Mouse (Mus musculus): ENCODE results near the gene Smc1a. TPM values are rescaled to one million over a fixed set of nuclear protein-coding genes. Genes with fewer than 3 reads are reported as not detected.
A peak's percentile ranks its signal among the peaks of the same experiment; 100 is the strongest.

The Smc1a gene
- polyA plus RNA-seq, 2 experiments = 41.9 to 51.8 TPM

DNA sequence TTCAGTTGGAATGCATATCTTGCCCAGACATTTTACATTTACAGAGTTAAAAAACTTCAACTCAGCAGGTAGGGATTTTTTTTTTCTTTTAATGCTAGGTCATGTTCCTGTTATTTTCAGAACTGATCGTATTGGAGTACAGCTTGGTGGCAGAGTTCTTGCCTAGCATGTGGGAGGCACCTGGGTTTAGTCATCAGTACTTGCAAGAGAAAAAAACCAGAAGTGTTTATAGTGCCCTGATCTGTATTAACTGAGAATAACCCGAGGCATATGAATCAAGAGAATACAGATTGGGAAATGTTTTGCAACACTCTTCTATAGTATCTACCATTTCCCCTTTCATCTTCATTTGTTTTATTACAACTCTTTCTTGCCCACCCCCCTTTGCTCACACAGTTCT is 13.4 kb upstream of the Smc1a start:
- WGBS (ENCODE audit: insufficient replicate concordance) = 48% methylated on average over 2 of the region's 2 CpGs
- H3K27me3 ChIP-seq (ENCODE audit: control insufficient read depth, insufficient read depth, low read length) = no peaks in the 10 kb centered on the region
- DNase-seq (ENCODE audit: low read depth in 3 of 3, low spot score in 3 of 3) = no peak
- no peaks in the 10 kb centered on the region for H3K9me3 ChIP-seq (ENCODE audit: control insufficient read depth, low read length)
- no peak for ATAC-seq (ENCODE audit: insufficient read depth)
- no peak for TF ChIP-seq CTCF (IDR thresholded peaks at IDR 0.05; ENCODE audit: low read depth)
- TF ChIP-seq EP300 (IDR thresholded peaks at IDR 0.05; ENCODE audit: low read depth) = no peak
- H3K4me2 ChIP-seq (ENCODE audit: low read depth) = peak overlapping the region; percentile 15; the same call in 1 of the 2 replicates
- no peaks in the 10 kb centered on the region; a peak in 1 of 4 replicates for H3K4me1 ChIP-seq (replicated peaks; ENCODE audit: control insufficient read depth in 2 of 2, insufficient read depth in 2 of 2, low read length in 1 of 2)
- H3K27ac ChIP-seq = no peak overlapping the region
- H3K36me3 ChIP-seq (replicated peaks; ENCODE audit: control insufficient read depth, insufficient read depth, low read depth) = no peaks in the 10 kb centered on the region
- no peak overlapping the region for H3K9ac ChIP-seq (replicated peaks)
- H3K4me3 ChIP-seq (ENCODE audit: insufficient read depth in 1 of 2, low read depth in 2 of 2, low read length in 2 of 2) = no peak overlapping the region

DNA sequence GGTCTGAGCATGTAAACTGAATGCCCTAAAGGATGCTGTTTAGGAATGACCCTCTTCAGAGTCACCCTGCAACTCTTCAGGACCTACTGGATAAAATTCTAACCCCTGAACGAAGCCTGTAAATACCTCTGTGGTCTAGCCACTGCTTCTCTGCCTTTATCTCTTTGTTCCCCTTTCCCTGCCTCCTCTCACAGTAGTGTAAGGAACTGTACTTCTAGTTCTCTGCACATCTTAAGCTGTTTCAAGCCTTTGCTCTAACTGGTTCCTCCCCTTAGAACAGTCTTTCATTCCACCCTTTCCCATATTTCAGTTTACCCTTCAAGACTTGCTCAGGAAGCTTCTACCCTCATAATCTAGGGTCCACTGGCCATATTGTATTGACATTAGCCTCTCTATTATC is 8.4 kb upstream of the Smc1a start:
- 45% methylated on average over 1 of the region's 1 CpGs for WGBS (ENCODE audit: insufficient replicate concordance)
- Histone ChIP-seq H3K36me3 (replicated peaks; ENCODE audit: control insufficient read depth, insufficient read depth, low read depth) (no peaks in the 10 kb centered on the region), H3K27me3 (ENCODE audit: control insufficient read depth, insufficient read depth, low read length) (no peaks in the 10 kb centered on the region), H3K4me2 (ENCODE audit: low read depth) (no peak overlapping the region), H3K27ac (no peak overlapping the region), H3K9ac (replicated peaks) (no peak overlapping the region), H3K4me1 (replicated peaks; ENCODE audit: control insufficient read depth in 2 of 2, insufficient read depth in 2 of 2, low read length in 1 of 2) (no peaks in the 10 kb centered on the region), H3K9me3 (ENCODE audit: control insufficient read depth, low read length) (no peaks in the 10 kb centered on the region), H3K4me3 (ENCODE audit: insufficient read depth in 1 of 2, low read depth in 2 of 2, low read length in 2 of 2) (no peak overlapping the region)
- no peak for TF ChIP-seq EP300 (IDR thresholded peaks at IDR 0.05; ENCODE audit: low read depth)
- DNase-seq (ENCODE audit: low read depth in 3 of 3, low spot score in 3 of 3) = no peak
- no peak for ATAC-seq (ENCODE audit: insufficient read depth)

- no peaks in the 10 kb centered on the region for H3K27me3 ChIP-seq (ENCODE audit: control insufficient read depth, insufficient read depth, low read length)
- peak; percentile 21; the same call in 1 of the 2 replicates for TF ChIP-seq CTCF (IDR thresholded peaks at IDR 0.05; ENCODE audit: low read depth)
- TF ChIP-seq EP300 (IDR thresholded peaks at IDR 0.05; ENCODE audit: low read depth) = no peak
- H3K4me1 ChIP-seq (replicated peaks; ENCODE audit: control insufficient read depth in 2 of 2, insufficient read depth in 2 of 2, low read length in 1 of 2) = peaks cover 10 to 20% of the 10 kb centered on the region in 2 experiments; a peak in 3 of 4 replicates
- peak overlapping the region; percentile 71 for H3K9ac ChIP-seq (replicated peaks)
- peak overlapping the region; percentile 78 for H3K4me2 ChIP-seq (ENCODE audit: low read depth)
- peak overlapping the region; percentile 76 to 99 for H3K4me3 ChIP-seq (ENCODE audit: insufficient read depth in 1 of 2, low read depth in 2 of 2, low read length in 2 of 2)
- peak overlapping the region; percentile 65 for H3K27ac ChIP-seq
- DNase-seq (ENCODE audit: low read depth in 3 of 3, low spot score in 3 of 3) (no peak), ATAC-seq (ENCODE audit: insufficient read depth) (peak; percentile 17; the same call in 1 of the 2 replicates)
- WGBS (ENCODE audit: insufficient replicate concordance) = 10% methylated on average over 11 of the region's 11 CpGs
- H3K9me3 ChIP-seq (ENCODE audit: control insufficient read depth, low read length) = no peaks in the 10 kb centered on the region
- H3K36me3 ChIP-seq (replicated peaks; ENCODE audit: control insufficient read depth, insufficient read depth, low read depth) = no peaks in the 10 kb centered on the region
These were observed 477 bp upstream of the Smc1a start for GRCm38 (mm10) chrX:152015752-152016150.

DNA sequence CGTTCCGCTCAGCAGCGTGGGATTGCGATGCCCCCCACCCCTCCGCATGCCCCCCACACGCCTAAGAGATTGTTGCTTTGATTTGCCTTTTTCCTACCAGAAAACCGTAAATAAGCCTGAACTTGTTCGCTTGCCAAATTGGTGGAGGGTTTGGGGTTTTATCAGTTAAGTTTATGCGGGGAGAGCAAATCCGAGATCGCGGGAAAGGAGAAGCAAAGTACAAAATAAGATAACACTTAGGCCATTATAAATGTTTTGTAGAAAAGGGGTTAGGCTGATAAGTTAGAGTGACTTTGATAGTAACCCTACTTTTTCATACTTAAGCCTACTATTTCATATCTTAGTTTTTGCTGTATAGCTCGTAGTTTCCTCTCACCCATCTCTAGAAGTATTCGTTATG is 958 bp downstream of the Smc1a start:
- peak overlapping the region; percentile 85 for H3K9ac ChIP-seq (replicated peaks)
- ATAC-seq (ENCODE audit: insufficient read depth) (no peak), DNase-seq (ENCODE audit: low read depth in 3 of 3, low spot score in 3 of 3) (no peak)
- 12% methylated on average over 14 of the region's 14 CpGs for WGBS (ENCODE audit: insufficient replicate concordance)
- H3K27ac ChIP-seq = peak overlapping the region; percentile 77
- no peaks in the 10 kb centered on the region for H3K36me3 ChIP-seq (replicated peaks; ENCODE audit: control insufficient read depth, insufficient read depth, low read depth)
- peak overlapping the region; percentile 76 to 99 for H3K4me3 ChIP-seq (ENCODE audit: insufficient read depth in 1 of 2, low read depth in 2 of 2, low read length in 2 of 2)
- no peak for TF ChIP-seq EP300 (IDR thresholded peaks at IDR 0.05; ENCODE audit: low read depth)
- no peak for TF ChIP-seq CTCF (IDR thresholded peaks at IDR 0.05; ENCODE audit: low read depth)
- no peaks in the 10 kb centered on the region for H3K27me3 ChIP-seq (ENCODE audit: control insufficient read depth, insufficient read depth, low read length)
- H3K4me2 ChIP-seq (ENCODE audit: low read depth) = peak overlapping the region; percentile 78
- peaks cover 10 to 20% of the 10 kb centered on the region in 2 experiments; a peak in 3 of 4 replicates for H3K4me1 ChIP-seq (replicated peaks; ENCODE audit: control insufficient read depth in 2 of 2, insufficient read depth in 2 of 2, low read length in 1 of 2)
- no peaks in the 10 kb centered on the region for H3K9me3 ChIP-seq (ENCODE audit: control insufficient read depth, low read length)

DNA sequence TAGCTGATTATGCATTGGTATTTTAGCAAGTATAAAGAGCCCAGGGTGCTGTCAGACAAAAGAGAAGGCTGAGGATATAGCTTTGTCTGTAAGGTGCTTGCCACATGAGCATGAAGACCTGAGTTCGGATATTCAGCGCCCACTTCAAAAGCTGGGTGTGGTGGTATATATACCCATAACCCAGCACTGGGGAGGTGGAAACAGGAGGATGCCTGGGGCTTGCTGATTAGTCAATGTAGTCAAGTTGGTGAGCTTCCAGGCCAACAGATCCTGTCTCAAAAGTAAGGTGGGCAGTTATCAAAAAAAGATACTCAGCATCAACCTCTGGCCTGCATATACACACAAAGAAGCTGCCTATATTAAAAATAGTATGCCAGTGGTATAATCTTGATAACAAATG is 3.1 kb downstream of the Smc1a start:
- Histone ChIP-seq H3K4me2 (ENCODE audit: low read depth) (peak overlapping the region; percentile 78), H3K27me3 (ENCODE audit: control insufficient read depth, insufficient read depth, low read length) (no peaks in the 10 kb centered on the region), H3K9me3 (ENCODE audit: control insufficient read depth, low read length) (no peaks in the 10 kb centered on the region), H3K9ac (replicated peaks) (peak overlapping the region; percentile 47), H3K36me3 (replicated peaks; ENCODE audit: control insufficient read depth, insufficient read depth, low read depth) (peaks cover 10% of the 10 kb centered on the region), H3K4me1 (replicated peaks; ENCODE audit: control insufficient read depth in 2 of 2, insufficient read depth in 2 of 2, low read length in 1 of 2) (peaks cover 10 to 20% of the 10 kb centered on the region in 2 experiments; a peak in 3 of 4 replicates), H3K4me3 (ENCODE audit: insufficient read depth in 1 of 2, low read depth in 2 of 2, low read length in 2 of 2) (peak overlapping the region in 1 of 2 experiments; percentile 38; a peak in 2 of 4 replicates), H3K27ac (peak overlapping the region; percentile 31; the same call in 1 of the 2 replicates)
- DNase-seq (ENCODE audit: low read depth in 3 of 3, low spot score in 3 of 3) (peak in 2 of 3 experiments; percentile 33 to 43), ATAC-seq (ENCODE audit: insufficient read depth) (no peak)
- TF ChIP-seq EP300 (IDR thresholded peaks at IDR 0.05; ENCODE audit: low read depth) (peak; percentile 50), CTCF (IDR thresholded peaks at IDR 0.05; ENCODE audit: low read depth) (no peak)
- 36% methylated on average over 2 of the region's 2 CpGs for WGBS (ENCODE audit: insufficient replicate concordance)
